In the genomic region with DNA sequence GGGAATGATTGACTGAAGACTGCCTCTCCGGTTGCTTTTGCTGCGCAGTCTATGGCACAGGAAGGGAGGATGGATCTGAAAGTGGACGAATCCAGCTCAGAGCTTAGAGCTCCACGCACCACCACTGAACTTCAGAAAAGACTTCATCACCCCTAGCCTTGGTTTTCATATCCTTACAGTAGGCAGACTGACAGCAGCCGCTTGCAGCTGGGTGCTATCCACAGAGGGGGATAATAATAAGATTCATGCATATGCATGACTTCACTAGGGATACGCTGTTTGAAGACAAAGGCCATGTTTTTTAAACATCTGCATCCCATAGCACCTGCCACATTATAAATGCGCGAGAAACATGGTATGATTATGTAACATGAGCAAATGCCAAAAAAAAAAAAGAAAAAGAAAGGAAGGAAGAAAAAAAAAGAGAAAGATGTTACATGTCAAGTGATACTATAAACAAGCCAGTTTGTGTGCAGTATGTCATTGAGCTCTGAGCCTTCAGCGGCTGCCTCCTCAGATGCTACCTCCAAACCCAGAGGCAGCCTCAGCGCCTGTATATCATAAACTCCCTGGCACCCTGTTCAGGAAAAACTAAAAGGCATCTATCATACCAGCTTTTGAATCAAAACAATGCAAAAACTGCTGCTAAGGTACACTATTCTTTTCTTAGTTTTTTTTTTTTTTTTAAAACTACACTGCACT, we compare ENCODE assay signal across 20 mouse cellular contexts.
A peak's percentile ranks its signal among the peaks of the same experiment; 100 is the strongest.
DNase-seq lines count a peak whose midpoint lies in the region; ATAC-seq lines count a peak whose summit lies in the region.
"Had no signal": no experiment of that assay in that cellular context is flagged by ENCODE, and none has a peak within 500 bp of the region (broad histone marks: within the 10 kb centered on the region; RNA-seq: fewer than 3 reads in every experiment).

No protein-coding gene starts in this region.

- H3K27me3 ChIP-seq in embryonic facial prominence, embryonic 11.5 days (ENCODE audit: control insufficient read depth, insufficient read depth, low read length) = no peaks in the 10 kb centered on the region
- no peaks in the 10 kb centered on the region for H3K27me3 ChIP-seq in embryonic facial prominence, embryonic 10.5 days (replicated peaks; ENCODE audit: low read depth, poor library complexity, severe bottlenecking)
- no peaks in the 10 kb centered on the region for H3K27me3 ChIP-seq in neural tube, embryonic 12.5 days (replicated peaks)
- H3K27me3 ChIP-seq in midbrain, embryonic 12.5 days = no peaks in the 10 kb centered on the region
- H3K27me3 ChIP-seq: liver, embryonic 12.5 days; megakaryocyte, embryonic 14.5 days; stomach, embryonic 15.5 days had no signal

- H3K36me3 ChIP-seq in embryonic facial prominence, embryonic 11.5 days (replicated peaks; ENCODE audit: control insufficient read depth, insufficient read depth, low read depth, low read length) = no peaks in the 10 kb centered on the region
- no peaks in the 10 kb centered on the region for H3K36me3 ChIP-seq in embryonic facial prominence, embryonic 10.5 days (replicated peaks)
- H3K36me3 ChIP-seq in neural tube, embryonic 12.5 days = no peaks in the 10 kb centered on the region
- no peaks in the 10 kb centered on the region for H3K36me3 ChIP-seq in midbrain, embryonic 12.5 days
- H3K36me3 ChIP-seq: limb, embryonic 10.5 days; liver, embryonic 12.5 days; stomach, embryonic 15.5 days had no signal

- no peak overlapping the region for H3K27ac ChIP-seq in embryonic facial prominence, embryonic 11.5 days (replicated peaks; ENCODE audit: low read depth, low read length)
- H3K27ac ChIP-seq in embryonic facial prominence, embryonic 10.5 days (replicated peaks) = no peak overlapping the region
- H3K27ac ChIP-seq in neural tube, embryonic 12.5 days = no peak overlapping the region
- H3K27ac ChIP-seq in midbrain, embryonic 12.5 days (replicated peaks) = peak overlapping the region; percentile 63
- H3K27ac ChIP-seq: limb, embryonic 10.5 days; liver, embryonic 12.5 days; stomach, embryonic 15.5 days had no signal

- no peak overlapping the region for H3K4me3 ChIP-seq in embryonic facial prominence, embryonic 11.5 days (ENCODE audit: low read depth, low read length)
- no peak overlapping the region for H3K4me3 ChIP-seq in embryonic facial prominence, embryonic 10.5 days
- H3K4me3 ChIP-seq in neural tube, embryonic 12.5 days = no peak overlapping the region
- no peak overlapping the region for H3K4me3 ChIP-seq in midbrain, embryonic 12.5 days
- H3K4me3 ChIP-seq: limb, embryonic 10.5 days; liver, embryonic 12.5 days; megakaryocyte, embryonic 14.5 days; stomach, embryonic 15.5 days had no signal

- 0 out of 2 replicates have a peak overlapping the region, but pooled peaks have one; percentile 18 for H3K9ac ChIP-seq in embryonic facial prominence, embryonic 11.5 days (replicated peaks; ENCODE audit: low read length)
- no peak overlapping the region for H3K9ac ChIP-seq in neural tube, embryonic 12.5 days
- H3K9ac ChIP-seq in midbrain, embryonic 12.5 days (replicated peaks) = no peak overlapping the region
- H3K9ac ChIP-seq: liver, embryonic 12.5 days; stomach, embryonic 15.5 days had no signal

- H3K9me3 ChIP-seq in embryonic facial prominence, embryonic 11.5 days (replicated peaks; ENCODE audit: control insufficient read depth, low read length) = no peaks in the 10 kb centered on the region
- no peaks in the 10 kb centered on the region for H3K9me3 ChIP-seq in embryonic facial prominence, embryonic 10.5 days
- H3K9me3 ChIP-seq in neural tube, embryonic 12.5 days = no peaks in the 10 kb centered on the region
- H3K9me3 ChIP-seq in midbrain, embryonic 12.5 days = no peaks in the 10 kb centered on the region
- H3K9me3 ChIP-seq: limb, embryonic 10.5 days; liver, embryonic 12.5 days; megakaryocyte, embryonic 14.5 days; stomach, embryonic 15.5 days had no signal

- no peak for ATAC-seq in embryonic facial prominence, embryonic 11.5 days (replicated peaks; ENCODE audit: insufficient number of reproducible peaks, low FRiP score, low TSS enrichment, low read depth)
- peak; percentile 76 for ATAC-seq in neural tube, embryonic 12.5 days (ENCODE audit: low FRiP score, low read depth)
- peak; percentile 66 for ATAC-seq in midbrain, embryonic 12.5 days (ENCODE audit: low FRiP score, low read depth)
- ATAC-seq in megakaryocyte, adult 5-6 weeks (ENCODE audit: poor library complexity, severe bottlenecking) = no peak
- ATAC-seq: liver, embryonic 12.5 days had no signal

- H3K4me2 ChIP-seq in embryonic facial prominence, embryonic 11.5 days (ENCODE audit: low read depth, low read length) = no peak overlapping the region
- H3K4me2 ChIP-seq in neural tube, embryonic 12.5 days (replicated peaks) = no peak overlapping the region
- H3K4me2 ChIP-seq in midbrain, embryonic 12.5 days (replicated peaks) = no peak overlapping the region
- H3K4me2 ChIP-seq: heart, embryonic 11.5 days; liver, embryonic 12.5 days; stomach, embryonic 15.5 days had no signal

- H3K4me1 ChIP-seq in embryonic facial prominence, embryonic 11.5 days (ENCODE audit: control insufficient read depth, insufficient read depth, low read length) = no peaks in the 10 kb centered on the region
- peaks cover 6% of the 10 kb centered on the region; the same call in 1 of the 2 replicates for H3K4me1 ChIP-seq in embryonic facial prominence, embryonic 10.5 days
- H3K4me1 ChIP-seq in neural tube, embryonic 12.5 days = peaks cover 6% of the 10 kb centered on the region
- peaks cover 16% of the 10 kb centered on the region for H3K4me1 ChIP-seq in midbrain, embryonic 12.5 days
- H3K4me1 ChIP-seq: limb, embryonic 10.5 days; liver, embryonic 12.5 days; stomach, embryonic 15.5 days had no signal

- no peak for DNase-seq in embryonic facial prominence, embryonic 11.5 days (ENCODE audit: low spot score)
- no peak for DNase-seq in embryonic facial prominence, embryonic 10.5 days (ENCODE audit: low spot score)
- no peak for DNase-seq in neural tube, embryonic 10.5 days (ENCODE audit: extremely low spot score, low spot score)
- no peak for DNase-seq in ovary, adult 18-20 months (ENCODE audit: low spot score)
- no peak for DNase-seq in natural killer cell, adult 2 months (ENCODE audit: low spot score in 2 of 2)
- DNase-seq: cerebellum, postnatal 14 days; gastrocnemius, postnatal 14 days; heart, postnatal 36 days; kidney, adult 11 months; kidney, postnatal 14 days; right cerebral cortex, adult 18-20 months; thymus, postnatal 25 days had no signal

- WGBS in embryonic facial prominence, embryonic 11.5 days = 83% methylated on average over 10 of the region's 10 CpGs
- WGBS in embryonic facial prominence, embryonic 10.5 days = 85% methylated on average over 10 of the region's 10 CpGs
- WGBS in neural tube, embryonic 12.5 days = 61% methylated on average over 10 of the region's 10 CpGs
- 56% methylated on average over 10 of the region's 10 CpGs for WGBS in midbrain, embryonic 12.5 days

Comparison
In these comparisons a context has a peak if more than half of its experiments do, and no peak if none do; other contexts are left out.
1. ATAC-seq: peak in neural tube, embryonic 12.5 days (single experiment) and midbrain, embryonic 12.5 days (single experiment); none in embryonic facial prominence, embryonic 11.5 days (single experiment) and megakaryocyte, adult 5-6 weeks (single experiment).